Mouse (Mus musculus): ENCODE results near the gene 1700122O11Rik. TPM values are rescaled to one million over a fixed set of nuclear protein-coding genes. Genes with fewer than 3 reads are reported as not detected.

Gene 1700122O11Rik
- polyA plus RNA-seq, 1 experiment, result 19.1 TPM

- no peak for TF ChIP-seq POLR2A (IDR thresholded peaks at IDR 0.05; ENCODE audit: control insufficient read depth, low read depth, low read length)
- Histone ChIP-seq H3K27ac (ENCODE audit: control insufficient read depth, insufficient read depth, low read depth, low read length) (no peak overlapping the region), H3K36me3 (ENCODE audit: control insufficient read depth, insufficient read depth, low read length) (no peaks in the 10 kb centered on the region), H3K27me3 (ENCODE audit: control insufficient read depth, insufficient read depth, low read length) (no peaks in the 10 kb centered on the region), H3K4me3 (ENCODE audit: control insufficient read depth, low read depth, low read length) (no peak overlapping the region), H3K4me1 (ENCODE audit: control insufficient read depth, insufficient read depth, low read length) (peaks cover 9% of the 10 kb centered on the region)
Measured at GRCm38 (mm10) chr17:47999403-47999802, 38.7 kb downstream of the 1700122O11Rik start.

- TF ChIP-seq CTCF (IDR thresholded peaks at IDR 0.05; ENCODE audit: control insufficient read depth, insufficient read depth, insufficient replicate concordance, low read depth, low read length) (no peak), POLR2A (IDR thresholded peaks at IDR 0.05; ENCODE audit: control insufficient read depth, low read depth, low read length) (no peak)
- Histone ChIP-seq H3K4me1 (ENCODE audit: control insufficient read depth, insufficient read depth, low read length) (peaks cover 9% of the 10 kb centered on the region), H3K27ac (ENCODE audit: control insufficient read depth, insufficient read depth, low read depth, low read length) (no peak overlapping the region), H3K27me3 (ENCODE audit: control insufficient read depth, insufficient read depth, low read length) (no peaks in the 10 kb centered on the region), H3K36me3 (ENCODE audit: control insufficient read depth, insufficient read depth, low read length) (no peaks in the 10 kb centered on the region), H3K4me3 (ENCODE audit: control insufficient read depth, low read depth, low read length) (no peak overlapping the region)
Measured at GRCm38 (mm10) chr17:47997806-47998205, 40.3 kb downstream of the 1700122O11Rik start.

- no peaks in the 10 kb centered on the region for H3K27me3 ChIP-seq (ENCODE audit: control insufficient read depth, insufficient read depth, low read length)
- no peaks in the 10 kb centered on the region; the same call in 1 of the 2 replicates for H3K4me1 ChIP-seq (ENCODE audit: control insufficient read depth, insufficient read depth, low read length)
- TF ChIP-seq CTCF (IDR thresholded peaks at IDR 0.05; ENCODE audit: control insufficient read depth, insufficient read depth, insufficient replicate concordance, low read depth, low read length) (no peak), POLR2A (IDR thresholded peaks at IDR 0.05; ENCODE audit: control insufficient read depth, low read depth, low read length) (no peak)
- H3K36me3 ChIP-seq (ENCODE audit: control insufficient read depth, insufficient read depth, low read length), result no peaks in the 10 kb centered on the region
- H3K27ac ChIP-seq (ENCODE audit: control insufficient read depth, insufficient read depth, low read depth, low read length), result no peak overlapping the region
- H3K4me3 ChIP-seq (ENCODE audit: control insufficient read depth, low read depth, low read length), result no peak overlapping the region
Measured at GRCm38 (mm10) chr17:47990392-47991123, 47.5 kb downstream of the 1700122O11Rik start.

GRCm38 (mm10) chr17:47989951-47990378 lies 48.1 kb downstream of the 1700122O11Rik start:
- Histone ChIP-seq H3K4me3 (ENCODE audit: control insufficient read depth, low read depth, low read length) (no peak overlapping the region), H3K36me3 (ENCODE audit: control insufficient read depth, insufficient read depth, low read length) (no peaks in the 10 kb centered on the region), H3K4me1 (ENCODE audit: control insufficient read depth, insufficient read depth, low read length) (no peaks in the 10 kb centered on the region; the same call in 1 of the 2 replicates), H3K27me3 (ENCODE audit: control insufficient read depth, insufficient read depth, low read length) (no peaks in the 10 kb centered on the region), H3K27ac (ENCODE audit: control insufficient read depth, insufficient read depth, low read depth, low read length) (no peak overlapping the region)
- TF ChIP-seq CTCF (IDR thresholded peaks at IDR 0.05; ENCODE audit: control insufficient read depth, insufficient read depth, insufficient replicate concordance, low read depth, low read length) (no peak), POLR2A (IDR thresholded peaks at IDR 0.05; ENCODE audit: control insufficient read depth, low read depth, low read length) (no peak)

- Histone ChIP-seq H3K27me3 (ENCODE audit: control insufficient read depth, insufficient read depth, low read length) (no peaks in the 10 kb centered on the region), H3K36me3 (ENCODE audit: control insufficient read depth, insufficient read depth, low read length) (no peaks in the 10 kb centered on the region), H3K27ac (ENCODE audit: control insufficient read depth, insufficient read depth, low read depth, low read length) (no peak overlapping the region), H3K4me1 (ENCODE audit: control insufficient read depth, insufficient read depth, low read length) (no peaks in the 10 kb centered on the region; the same call in 1 of the 2 replicates), H3K4me3 (ENCODE audit: control insufficient read depth, low read depth, low read length) (no peak overlapping the region)
- TF ChIP-seq POLR2A (IDR thresholded peaks at IDR 0.05; ENCODE audit: control insufficient read depth, low read depth, low read length) (no peak), CTCF (IDR thresholded peaks at IDR 0.05; ENCODE audit: control insufficient read depth, insufficient read depth, insufficient replicate concordance, low read depth, low read length) (no peak)
Measured at GRCm38 (mm10) chr17:47988811-47989210, 49.3 kb downstream of the 1700122O11Rik start.

GRCm38 (mm10) chr17:47988074-47988473 lies 50.0 kb downstream of the 1700122O11Rik start:
- H3K4me3 ChIP-seq (ENCODE audit: control insufficient read depth, low read depth, low read length), result no peak overlapping the region
- no peak overlapping the region for H3K27ac ChIP-seq (ENCODE audit: control insufficient read depth, insufficient read depth, low read depth, low read length)
- H3K36me3 ChIP-seq (ENCODE audit: control insufficient read depth, insufficient read depth, low read length), result no peaks in the 10 kb centered on the region
- no peaks in the 10 kb centered on the region; the same call in 1 of the 2 replicates for H3K4me1 ChIP-seq (ENCODE audit: control insufficient read depth, insufficient read depth, low read length)
- TF ChIP-seq POLR2A (IDR thresholded peaks at IDR 0.05; ENCODE audit: control insufficient read depth, low read depth, low read length) (no peak), CTCF (IDR thresholded peaks at IDR 0.05; ENCODE audit: control insufficient read depth, insufficient read depth, insufficient replicate concordance, low read depth, low read length) (no peak)
- no peaks in the 10 kb centered on the region for H3K27me3 ChIP-seq (ENCODE audit: control insufficient read depth, insufficient read depth, low read length)

Other genes starting within 250 kb of the 1700122O11Rik start
- gene Mdfi, start 203.6 kb downstream of the 1700122O11Rik start, polyA plus RNA-seq (2012; rRNA removed), result 2.0 and 2.1 TPM in 2 replicates
- gene Foxp4, start 113.6 kb downstream of the 1700122O11Rik start, polyA plus RNA-seq (2012; rRNA removed), result 7.6 and 7.8 TPM in 2 replicates
- 159 and 164 TPM in 2 replicates for gene 1700067P10Rik, start 51.0 kb upstream of the 1700122O11Rik start, polyA plus RNA-seq (2012; rRNA removed)
- not detected in 2 replicates for gene 9830107B12Rik, start 108.0 kb upstream of the 1700122O11Rik start, polyA plus RNA-seq (2012; rRNA removed)
- gene A530064D06Rik, start 129.0 kb upstream of the 1700122O11Rik start, polyA plus RNA-seq (2012; rRNA removed), result 0.05 and 0.07 TPM in 2 replicates
- gene Trem1, start 194.5 kb upstream of the 1700122O11Rik start, polyA plus RNA-seq (2012; rRNA removed), result 2.1 and 2.6 TPM in 2 replicates
- gene Trem3, start 209.5 kb upstream of the 1700122O11Rik start, polyA plus RNA-seq (2012; rRNA removed), result not detected in 2 replicates
- 0.16 TPM in 1 of 2 replicates, not detected in the other for gene Treml4, start 226.0 kb upstream of the 1700122O11Rik start, polyA plus RNA-seq (2012; rRNA removed)

Measured in testis, adult 2 months (tissue).